Mouse (Mus musculus) bone marrow, adult 2 months (tissue): ENCODE data around the gene Nfe2l1. TPM values are rescaled to one million over a fixed set of nuclear protein-coding genes. Genes with fewer than 3 reads are reported as not detected.
"Not testable (repeated sequence)": the region's sequence is repeated elsewhere in the genome, so short reads cannot be mapped to it uniquely, and the experiment has no call there.

Source experiments
- H3K27ac ChIP-seq: fragments of 200-500 bp; 2 replicates; pipeline ENCODE4 v1.5.1; 2012; ENCODE audit warnings: low read depth, mild to moderate bottlenecking, control low read depth, inconsistent platforms, low read length; ENCODE audit not compliant: control insufficient read depth, poor library complexity, insufficient read depth
- H3K4me1 ChIP-seq: fragments of 200-500 bp; 2 replicates; pipeline ENCODE4 v1.6.1; 2011; ENCODE audit warnings: low read length; ENCODE audit not compliant: control insufficient read depth, insufficient read depth
- H3K4me3 ChIP-seq: fragments of 200-500 bp; replicated peaks from 2 replicates; pipeline ENCODE3; 2011; ENCODE audit warnings: mild to moderate bottlenecking, low read depth, low read length, control low read depth; ENCODE audit not compliant: control insufficient read depth
- CTCF ChIP-seq: fragments of 200-500 bp; IDR thresholded peaks from 2 replicates; pipeline ENCODE4 v1.5.1; 2011; ENCODE audit warnings: low read length, control low read depth; ENCODE audit not compliant: control insufficient read depth, insufficient read depth
- POLR2A ChIP-seq: fragments of 200-500 bp; IDR thresholded peaks from 2 replicates; pipeline ENCODE4 v1.6.1; 2011; ENCODE audit warnings: low read depth, mild to moderate bottlenecking, control low read depth, low read length, borderline replicate concordance; ENCODE audit not compliant: control insufficient read depth
- WGBS: fragments of 180-500 bp; shearing (Covaris S2); methylation state at CpG from one replicate; pipeline ENCODE4 v1.1.7; 2018; 5-methylcytosine and 5-hydroxymethylcytosine counted together
- polyA plus RNA-seq: library from polyadenylated mRNA; stranded (reverse); fragments of >200 nt; gene quantifications from 2 replicates; pipeline ENCODE4 v1.2.4, GENCODE M21; 2011; ENCODE audit warnings: low replicate concordance; ENCODE audit not compliant: missing spikeins, insufficient read depth, insufficient read length

The Nfe2l1 gene
- polyA plus RNA-seq, 1 experiment, result 54.1 TPM

DNA sequence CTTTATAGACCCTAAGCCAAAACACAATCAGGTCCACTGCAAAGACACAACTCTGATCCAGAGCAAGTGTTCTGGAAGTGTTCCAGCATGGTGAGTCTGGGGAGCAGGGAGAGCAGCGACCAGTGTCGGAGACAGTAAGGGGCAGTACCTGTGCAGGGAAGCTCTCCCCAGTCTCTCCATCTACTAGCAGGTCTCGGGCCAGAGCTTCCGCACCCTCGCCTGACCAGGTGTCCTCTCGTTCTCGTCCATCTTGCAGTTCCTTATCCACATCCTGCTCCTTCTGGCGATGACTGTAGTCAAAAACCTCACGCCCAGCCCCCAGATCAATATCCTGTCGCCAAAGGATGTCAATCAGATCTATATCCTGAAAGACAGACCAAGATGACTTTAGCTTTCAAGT, 7.8 kb downstream of the Nfe2l1 start:
- H3K4me1 ChIP-seq, result peaks cover 5% of the 10 kb centered on the region; the same call in 1 of the 2 replicates
- WGBS, result 84% methylated on average over 10 of the region's 10 CpGs

DNA sequence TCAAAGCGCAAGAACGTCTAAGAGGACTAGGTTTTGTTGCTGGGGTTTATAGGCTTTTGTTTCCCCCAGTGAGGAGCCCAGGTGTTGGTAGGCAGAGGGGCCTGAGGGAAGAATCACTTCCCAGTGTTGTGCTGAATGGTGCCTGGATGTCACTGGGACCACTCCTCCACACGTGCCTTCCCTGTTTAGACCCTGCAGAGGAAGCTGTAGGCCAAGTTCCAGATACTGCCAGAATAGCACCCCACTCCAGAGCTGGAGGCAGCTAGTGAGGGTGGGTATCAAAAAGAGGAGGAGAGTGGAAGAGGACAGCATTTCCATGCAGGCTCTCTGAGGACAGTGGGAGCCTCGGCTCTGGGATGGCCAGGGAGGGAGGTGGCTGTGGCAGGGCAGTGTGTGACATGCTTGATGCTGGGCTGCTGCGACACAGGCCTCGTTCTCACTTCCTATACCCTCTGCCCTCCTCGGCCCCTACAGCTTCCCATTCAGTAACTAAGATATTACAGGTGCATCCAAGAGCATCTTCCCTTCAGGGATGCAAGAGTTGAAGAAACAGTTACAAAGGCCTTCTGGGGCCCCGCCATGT, 11.5 kb downstream of the Nfe2l1 start:
- Histone ChIP-seq H3K27ac (no peak overlapping the region), H3K4me3 (no peak overlapping the region), H3K4me1 (peaks cover 5% of the 10 kb centered on the region; the same call in 1 of the 2 replicates)
- 87% methylated on average over 8 of the region's 8 CpGs for WGBS
- TF ChIP-seq POLR2A (no peak), CTCF (no peak)

More for the DNA sequence above, 7.8 kb downstream of the Nfe2l1 start:
- H3K27ac ChIP-seq, result no peak overlapping the region
- no peak overlapping the region for H3K4me3 ChIP-seq
- no peak for TF ChIP-seq POLR2A
- TF ChIP-seq CTCF, result no peak

DNA sequence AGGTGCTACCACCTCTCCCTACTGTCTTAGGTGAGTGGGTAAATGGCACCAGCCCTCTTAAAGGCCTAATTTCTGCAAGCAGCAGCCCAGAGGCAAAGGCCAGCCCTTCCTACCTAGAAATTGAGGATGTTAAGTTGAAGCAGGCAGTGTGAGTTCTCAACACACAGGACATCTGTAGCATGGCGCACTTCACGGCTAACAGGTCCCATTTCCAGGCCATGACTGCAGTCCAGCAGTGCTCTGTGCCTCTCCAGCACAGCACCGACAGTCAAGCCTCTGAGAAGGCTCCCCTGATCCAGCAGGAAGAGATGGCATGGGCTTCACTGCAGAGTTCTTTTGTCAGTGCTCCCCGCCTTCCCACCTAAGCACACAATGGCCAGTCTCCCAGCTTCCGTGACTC, 12.8 kb downstream of the Nfe2l1 start:
- TF ChIP-seq CTCF, result no peak
- WGBS, result 90% methylated on average over 5 of the region's 5 CpGs

DNA sequence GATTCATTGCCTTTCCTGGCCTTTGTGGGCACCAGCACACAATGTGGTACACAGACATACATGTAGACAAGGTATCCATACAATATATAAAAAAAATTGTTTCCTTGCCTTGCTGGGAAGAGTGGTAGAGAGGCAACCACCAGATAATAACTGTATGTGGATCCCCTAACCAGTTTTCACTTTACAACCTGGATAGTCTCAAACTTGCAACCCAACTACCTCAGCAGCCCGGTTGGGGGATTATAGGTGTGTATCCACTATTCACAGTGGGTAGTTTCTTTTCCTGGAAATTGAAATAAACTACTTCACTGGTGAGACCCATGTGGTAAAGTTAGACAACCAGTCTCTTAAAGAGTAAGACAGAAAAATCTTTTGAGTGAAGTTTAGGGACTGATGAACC, 13.3 kb downstream of the Nfe2l1 start:
- TF ChIP-seq POLR2A (no peak), CTCF (no peak)
- no peak overlapping the region for H3K27ac ChIP-seq
- H3K4me1 ChIP-seq, result no peaks in the 10 kb centered on the region
- WGBS, result 87% methylated on average over 1 of the region's 1 CpGs
- H3K4me3 ChIP-seq, result no peak overlapping the region

More for the DNA sequence above, 12.8 kb downstream of the Nfe2l1 start:
- no peaks in the 10 kb centered on the region for H3K4me1 ChIP-seq
- H3K4me3 ChIP-seq, result no peak overlapping the region
- no peak overlapping the region for H3K27ac ChIP-seq

DNA sequence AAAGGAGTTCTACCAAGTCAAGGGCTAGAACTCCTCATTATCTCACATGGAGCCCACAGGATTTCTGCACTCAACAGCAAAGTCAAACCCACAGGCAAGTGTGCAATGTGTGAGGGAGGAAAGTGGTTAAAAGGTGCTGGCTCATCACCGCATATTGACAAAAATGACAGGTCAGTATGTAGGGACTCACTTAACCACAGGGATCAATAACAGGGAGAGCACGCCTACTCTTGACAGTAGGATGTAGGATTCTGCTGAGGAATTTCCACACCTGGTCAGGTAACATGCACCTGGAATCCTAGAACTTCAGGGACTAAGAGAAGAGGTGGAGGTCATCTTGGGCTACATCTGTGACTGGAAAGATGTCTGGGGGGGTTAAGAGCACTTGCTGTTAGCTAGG, 13.9 kb downstream of the Nfe2l1 start:
- TF ChIP-seq POLR2A (no peak), CTCF (no peak)
- no peaks in the 10 kb centered on the region for H3K4me1 ChIP-seq
- H3K27ac ChIP-seq, result no peak overlapping the region
- WGBS, result 93% methylated on average over 2 of the region's 2 CpGs
- H3K4me3 ChIP-seq, result no peak overlapping the region

DNA sequence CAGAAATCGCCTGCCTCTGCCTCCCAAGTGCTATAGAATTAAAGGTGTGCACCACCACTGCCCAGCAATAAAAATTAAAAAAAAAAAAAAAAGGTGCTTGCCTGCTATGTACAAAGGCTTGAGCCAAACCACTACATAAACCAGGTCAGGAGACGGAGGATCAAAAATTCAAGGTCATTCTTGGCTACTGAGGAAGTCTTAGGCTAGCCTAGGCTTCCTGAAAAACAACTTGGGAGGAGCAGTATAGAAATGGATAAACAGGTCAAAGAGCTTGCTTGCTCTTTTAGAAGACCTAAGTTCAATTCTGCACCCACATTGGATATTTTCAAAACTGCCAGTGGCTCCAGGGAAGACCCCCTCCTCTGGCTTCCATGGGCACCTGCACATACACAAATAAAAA, 15.3 kb downstream of the Nfe2l1 start:
- 81% methylated on average over 2 of the region's 2 CpGs for WGBS
- H3K4me3 ChIP-seq, result no peak overlapping the region
- no peaks in the 10 kb centered on the region for H3K4me1 ChIP-seq
- TF ChIP-seq POLR2A, result no peak
- TF ChIP-seq CTCF, result no peak
- H3K27ac ChIP-seq, result no peak overlapping the region

DNA sequence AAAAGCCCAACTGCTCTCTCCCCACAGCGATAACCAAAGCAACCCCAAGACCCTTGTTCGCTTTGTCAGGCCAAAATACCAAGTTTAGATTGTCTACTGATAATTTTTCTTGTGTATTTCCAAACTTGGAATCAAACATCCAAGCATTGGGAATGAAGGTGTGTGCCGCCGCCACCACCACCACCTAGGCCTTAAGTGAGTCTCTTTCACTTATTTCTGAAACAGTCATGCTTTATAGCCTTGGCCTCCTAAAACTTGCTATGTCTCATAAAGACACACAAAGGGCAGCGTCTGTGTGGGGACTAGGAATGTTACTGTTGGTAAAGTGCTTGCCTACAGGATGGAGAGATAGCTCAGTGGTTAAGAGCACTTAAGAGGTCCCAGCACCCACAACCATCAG, 15.8 kb downstream of the Nfe2l1 start:
- no peak overlapping the region for H3K27ac ChIP-seq
- no peak overlapping the region for H3K4me3 ChIP-seq
- WGBS, result 89% methylated on average over 5 of the region's 5 CpGs
- no peaks in the 10 kb centered on the region for H3K4me1 ChIP-seq
- TF ChIP-seq POLR2A (no peak), CTCF (no peak)

DNA sequence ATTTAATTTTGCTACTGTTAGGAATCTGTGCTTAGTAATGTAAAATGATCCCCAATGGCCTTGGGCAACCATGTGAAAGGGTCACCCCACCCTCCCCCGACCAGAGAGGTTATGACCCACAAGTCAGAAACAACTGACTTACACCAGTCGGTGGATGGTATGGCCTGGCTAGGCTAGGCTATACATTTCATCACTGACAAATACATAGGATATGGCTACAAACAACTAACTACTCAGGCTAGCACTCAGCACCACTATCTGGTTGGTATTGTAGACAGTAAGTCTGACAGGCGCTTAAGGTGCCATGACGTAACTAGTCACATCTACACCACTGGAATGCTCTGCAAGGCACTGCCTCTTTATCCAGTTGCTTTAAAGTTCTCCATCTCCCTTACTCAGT, 16.3 kb downstream of the Nfe2l1 start:
- H3K27ac ChIP-seq, result no peak overlapping the region
- 89% methylated on average over 4 of the region's 4 CpGs for WGBS

DNA sequence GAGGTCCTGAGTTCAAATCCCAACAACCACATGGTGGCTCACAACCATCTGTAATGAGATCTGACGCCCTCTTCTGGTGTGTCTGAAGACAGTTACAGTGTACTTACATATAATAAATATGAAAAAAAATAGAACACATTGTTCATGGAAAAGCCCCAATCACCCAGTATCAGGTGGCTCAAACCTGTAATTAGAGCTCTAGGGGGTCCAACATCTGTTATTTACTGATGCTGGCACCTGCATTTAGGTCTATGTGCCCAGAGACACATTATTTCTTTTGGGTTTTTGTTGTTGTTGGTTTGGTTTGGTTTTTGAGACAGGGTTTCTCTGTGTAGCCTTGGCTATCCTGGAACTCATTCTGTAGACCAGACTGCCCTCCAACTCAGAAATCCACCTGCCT, 18.6 kb downstream of the Nfe2l1 start:
- 90% methylated on average over 1 of the region's 1 CpGs for WGBS

More for the DNA sequence above, 16.3 kb downstream of the Nfe2l1 start:
- TF ChIP-seq CTCF (no peak), POLR2A (no peak)
- no peaks in the 10 kb centered on the region for H3K4me1 ChIP-seq
- no peak overlapping the region for H3K4me3 ChIP-seq

More for the DNA sequence above, 18.6 kb downstream of the Nfe2l1 start:
- not testable (repeated sequence) for H3K4me1 ChIP-seq, H3K27ac ChIP-seq, H3K4me3 ChIP-seq
